Mouse (Mus musculus): ENCODE data around the gene Tfec. TPM values are rescaled to one million over a fixed set of nuclear protein-coding genes. Genes with fewer than 3 reads are reported as not detected.

Tfec gene
- polyA plus RNA-seq, 1 experiment from 2014 or later: 1.3 TPM

GRCm38 (mm10) chr6:16862753-16863508 is 35.3 kb downstream of the Tfec start:
- Histone ChIP-seq H3K4me1 (no peaks in the 10 kb centered on the region), H3K9ac (no peak overlapping the region), H3K4me2 (replicated peaks) (no peak overlapping the region), H3K27me3 (no peaks in the 10 kb centered on the region), H3K27ac (replicated peaks) (no peak overlapping the region), H3K36me3 (no peaks in the 10 kb centered on the region), H3K4me3 (replicated peaks) (no peak overlapping the region), H3K9me3 (replicated peaks) (no peaks in the 10 kb centered on the region)
- WGBS: 90% methylated on average over 6 of the region's 6 CpGs
- ATAC-seq (ENCODE audit: insufficient number of reproducible peaks, low FRiP score, low TSS enrichment, low read depth): no peak

GRCm38 (mm10) chr6:16862050-16862449 is 36.2 kb downstream of the Tfec start:
- Histone ChIP-seq H3K9ac (no peak overlapping the region), H3K27me3 (no peaks in the 10 kb centered on the region), H3K4me2 (replicated peaks) (no peak overlapping the region), H3K4me1 (no peaks in the 10 kb centered on the region), H3K9me3 (replicated peaks) (no peaks in the 10 kb centered on the region), H3K27ac (replicated peaks) (no peak overlapping the region), H3K36me3 (no peaks in the 10 kb centered on the region), H3K4me3 (replicated peaks) (no peak overlapping the region)
- no peak for ATAC-seq (ENCODE audit: insufficient number of reproducible peaks, low FRiP score, low TSS enrichment, low read depth)
- WGBS: 81% methylated on average over 3 of the region's 3 CpGs

- 82% methylated on average over 7 of the region's 7 CpGs for WGBS
- Histone ChIP-seq H3K4me2 (replicated peaks) (no peak overlapping the region), H3K4me3 (replicated peaks) (no peak overlapping the region), H3K9me3 (replicated peaks) (no peaks in the 10 kb centered on the region), H3K4me1 (no peaks in the 10 kb centered on the region), H3K9ac (no peak overlapping the region), H3K27ac (replicated peaks) (no peak overlapping the region), H3K36me3 (no peaks in the 10 kb centered on the region), H3K27me3 (no peaks in the 10 kb centered on the region)
- ATAC-seq (ENCODE audit: insufficient number of reproducible peaks, low FRiP score, low TSS enrichment, low read depth): no peak
Observed at GRCm38 (mm10) chr6:16855879-16856545, 42.2 kb downstream of the Tfec start.

GRCm38 (mm10) chr6:16854977-16855376 is 43.3 kb downstream of the Tfec start:
- no peaks in the 10 kb centered on the region for H3K27me3 ChIP-seq
- no peak overlapping the region for H3K27ac ChIP-seq (replicated peaks)
- H3K4me2 ChIP-seq (replicated peaks): no peak overlapping the region
- H3K9me3 ChIP-seq (replicated peaks): no peaks in the 10 kb centered on the region
- H3K9ac ChIP-seq: no peak overlapping the region
- no peaks in the 10 kb centered on the region for H3K36me3 ChIP-seq
- H3K4me1 ChIP-seq: no peaks in the 10 kb centered on the region
- ATAC-seq (ENCODE audit: insufficient number of reproducible peaks, low FRiP score, low TSS enrichment, low read depth): no peak
- WGBS: 83% methylated on average over 9 of the region's 9 CpGs
- H3K4me3 ChIP-seq (replicated peaks): no peak overlapping the region

- Histone ChIP-seq H3K27ac (replicated peaks) (no peak overlapping the region), H3K4me3 (replicated peaks) (no peak overlapping the region), H3K36me3 (no peaks in the 10 kb centered on the region), H3K9me3 (replicated peaks) (no peaks in the 10 kb centered on the region), H3K4me1 (no peaks in the 10 kb centered on the region), H3K9ac (no peak overlapping the region), H3K27me3 (no peaks in the 10 kb centered on the region), H3K4me2 (replicated peaks) (no peak overlapping the region)
- WGBS: 72% methylated on average over 7 of the region's 7 CpGs
- no peak for ATAC-seq (ENCODE audit: insufficient number of reproducible peaks, low FRiP score, low TSS enrichment, low read depth)
Observed at GRCm38 (mm10) chr6:16846521-16846920, 51.7 kb downstream of the Tfec start.

GRCm38 (mm10) chr6:16835631-16836030 is 62.6 kb downstream of the Tfec start:
- WGBS: 78% methylated on average over 1 of the region's 1 CpGs

GRCm38 (mm10) chr6:16828304-16828703 is 69.9 kb downstream of the Tfec start:
- no peaks in the 10 kb centered on the region for H3K36me3 ChIP-seq
- no peaks in the 10 kb centered on the region for H3K27me3 ChIP-seq
- H3K9ac ChIP-seq: no peak overlapping the region
- H3K27ac ChIP-seq (replicated peaks): no peak overlapping the region
- no peak overlapping the region for H3K4me3 ChIP-seq (replicated peaks)
- no peak overlapping the region for H3K4me2 ChIP-seq (replicated peaks)
- no peak for ATAC-seq (ENCODE audit: insufficient number of reproducible peaks, low FRiP score, low TSS enrichment, low read depth)
- no peaks in the 10 kb centered on the region for H3K9me3 ChIP-seq (replicated peaks)
- no peaks in the 10 kb centered on the region for H3K4me1 ChIP-seq

More at GRCm38 (mm10) chr6:16835631-16836030, 62.6 kb downstream of the Tfec start:
- H3K36me3 ChIP-seq: no peaks in the 10 kb centered on the region
- H3K4me1 ChIP-seq: no peaks in the 10 kb centered on the region
- no peak overlapping the region for H3K4me2 ChIP-seq (replicated peaks)
- H3K27me3 ChIP-seq: no peaks in the 10 kb centered on the region
- H3K27ac ChIP-seq (replicated peaks): no peak overlapping the region
- H3K4me3 ChIP-seq (replicated peaks): no peak overlapping the region
- H3K9me3 ChIP-seq (replicated peaks): no peaks in the 10 kb centered on the region
- H3K9ac ChIP-seq: no peak overlapping the region
- no peak for ATAC-seq (ENCODE audit: insufficient number of reproducible peaks, low FRiP score, low TSS enrichment, low read depth)

GRCm38 (mm10) chr6:16821985-16822384 is 76.3 kb downstream of the Tfec start:
- H3K9me3 ChIP-seq (replicated peaks): no peaks in the 10 kb centered on the region
- 61% methylated on average over 1 of the region's 1 CpGs for WGBS
- no peak overlapping the region for H3K27ac ChIP-seq (replicated peaks)
- no peak overlapping the region for H3K4me3 ChIP-seq (replicated peaks)
- H3K4me2 ChIP-seq (replicated peaks): no peak overlapping the region
- H3K36me3 ChIP-seq: no peaks in the 10 kb centered on the region
- no peak overlapping the region for H3K9ac ChIP-seq
- no peak for ATAC-seq (ENCODE audit: insufficient number of reproducible peaks, low FRiP score, low TSS enrichment, low read depth)
- H3K4me1 ChIP-seq: no peaks in the 10 kb centered on the region
- no peaks in the 10 kb centered on the region for H3K27me3 ChIP-seq

GRCm38 (mm10) chr6:16806302-16806701 is 91.9 kb downstream of the Tfec start:
- no peaks in the 10 kb centered on the region for H3K9me3 ChIP-seq (replicated peaks)
- no peaks in the 10 kb centered on the region for H3K4me1 ChIP-seq
- H3K9ac ChIP-seq: no peak overlapping the region
- no peak overlapping the region for H3K4me3 ChIP-seq (replicated peaks)
- H3K36me3 ChIP-seq: no peaks in the 10 kb centered on the region
- ATAC-seq (ENCODE audit: insufficient number of reproducible peaks, low FRiP score, low TSS enrichment, low read depth): no peak
- 81% methylated on average over 1 of the region's 1 CpGs for WGBS
- H3K27me3 ChIP-seq: no peaks in the 10 kb centered on the region
- no peak overlapping the region for H3K4me2 ChIP-seq (replicated peaks)
- H3K27ac ChIP-seq (replicated peaks): no peak overlapping the region

GRCm38 (mm10) chr6:16797669-16798068 is 100.6 kb downstream of the Tfec start:
- no peaks in the 10 kb centered on the region for H3K4me1 ChIP-seq
- no peak overlapping the region for H3K4me3 ChIP-seq (replicated peaks)
- no peak overlapping the region for H3K4me2 ChIP-seq (replicated peaks)
- no peak overlapping the region for H3K9ac ChIP-seq
- no peaks in the 10 kb centered on the region for H3K27me3 ChIP-seq
- 20% methylated on average over 10 of the region's 10 CpGs for WGBS
- H3K27ac ChIP-seq (replicated peaks): no peak overlapping the region
- H3K9me3 ChIP-seq (replicated peaks): no peaks in the 10 kb centered on the region
- no peak for ATAC-seq (ENCODE audit: insufficient number of reproducible peaks, low FRiP score, low TSS enrichment, low read depth)
- H3K36me3 ChIP-seq: no peaks in the 10 kb centered on the region

GRCm38 (mm10) chr6:16796914-16797313 is 101.3 kb downstream of the Tfec start:
- H3K27me3 ChIP-seq: no peaks in the 10 kb centered on the region
- H3K9ac ChIP-seq: no peak overlapping the region
- no peak overlapping the region for H3K4me3 ChIP-seq (replicated peaks)
- no peak overlapping the region for H3K4me2 ChIP-seq (replicated peaks)
- H3K27ac ChIP-seq (replicated peaks): no peak overlapping the region
- H3K9me3 ChIP-seq (replicated peaks): no peaks in the 10 kb centered on the region
- H3K4me1 ChIP-seq: no peaks in the 10 kb centered on the region
- no peak for ATAC-seq (ENCODE audit: insufficient number of reproducible peaks, low FRiP score, low TSS enrichment, low read depth)
- no peaks in the 10 kb centered on the region for H3K36me3 ChIP-seq
- 55% methylated on average over 9 of the region's 9 CpGs for WGBS

- Histone ChIP-seq H3K4me2 (replicated peaks) (no peak overlapping the region), H3K4me3 (replicated peaks) (no peak overlapping the region), H3K36me3 (no peaks in the 10 kb centered on the region), H3K4me1 (no peaks in the 10 kb centered on the region), H3K27me3 (no peaks in the 10 kb centered on the region), H3K27ac (replicated peaks) (no peak overlapping the region), H3K9me3 (replicated peaks) (no peaks in the 10 kb centered on the region), H3K9ac (no peak overlapping the region)
- 35% methylated on average over 7 of the region's 7 CpGs for WGBS
- no peak for ATAC-seq (ENCODE audit: insufficient number of reproducible peaks, low FRiP score, low TSS enrichment, low read depth)
Observed at GRCm38 (mm10) chr6:16794036-16794435, 104.2 kb downstream of the Tfec start.

Measured in embryonic facial prominence, embryonic 15.5 days (tissue).